Mouse (Mus musculus): ENCODE results near the gene Mlst8. TPM values are rescaled to one million over a fixed set of nuclear protein-coding genes. Genes with fewer than 3 reads are reported as not detected.
"Not testable (repeated sequence)": the region's sequence is repeated elsewhere in the genome, so short reads cannot be mapped to it uniquely, and the experiment has no call there.

Mlst8 gene
- total RNA-seq, 1 experiment from 2014 or later = 9.2 TPM

DNA sequence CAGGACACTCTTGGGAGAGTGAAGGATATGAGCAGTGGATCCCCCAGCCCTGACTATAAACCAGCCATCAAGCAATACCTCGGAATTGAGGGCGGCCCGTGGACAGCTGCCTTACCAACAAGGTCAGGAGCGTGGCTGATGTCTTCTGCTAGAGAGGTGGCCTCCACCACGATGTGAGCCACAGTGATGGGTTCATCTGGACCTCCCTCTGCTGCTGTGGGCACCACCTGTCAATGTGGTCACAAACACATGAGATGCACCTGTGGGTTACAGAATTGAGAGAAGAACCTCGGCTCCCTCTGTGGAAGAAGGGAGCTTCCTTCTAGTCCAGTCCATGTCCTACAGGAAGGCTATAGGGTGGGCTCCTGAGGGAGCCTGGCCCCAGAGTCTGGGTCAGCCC is 29.4 kb downstream of the Mlst8 start:
- no peak for ATAC-seq (replicated peaks in 1 of 2; ENCODE audit: insufficient read depth in 1 of 2, low FRiP score in 2 of 2, low TSS enrichment in 1 of 2, low read depth in 1 of 2, poor library complexity in 2 of 2, severe bottlenecking in 2 of 2)

DNA sequence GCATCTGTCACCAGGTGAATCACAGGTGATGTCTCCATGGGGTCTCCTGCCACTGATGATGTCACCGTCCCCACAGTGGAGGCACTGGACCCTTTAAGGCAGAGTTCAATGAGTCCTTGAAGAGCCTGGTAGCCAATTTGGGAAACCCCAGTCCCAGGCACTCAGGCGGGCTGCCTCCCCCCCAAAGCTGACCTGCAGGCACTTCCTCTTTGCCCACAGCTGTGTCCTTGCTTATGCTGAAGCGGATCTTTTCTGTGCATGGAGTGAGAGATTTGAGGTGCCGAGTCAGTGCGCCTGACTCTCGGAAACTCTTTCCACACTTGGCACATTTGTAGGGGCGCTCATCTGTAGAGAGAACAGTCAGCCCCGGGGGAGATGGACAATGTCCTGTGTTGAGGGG is 32.3 kb downstream of the Mlst8 start:
- ATAC-seq (replicated peaks in 1 of 2; ENCODE audit: insufficient read depth in 1 of 2, low FRiP score in 2 of 2, low TSS enrichment in 1 of 2, low read depth in 1 of 2, poor library complexity in 2 of 2, severe bottlenecking in 2 of 2) = peak; percentile 25 to 43

DNA sequence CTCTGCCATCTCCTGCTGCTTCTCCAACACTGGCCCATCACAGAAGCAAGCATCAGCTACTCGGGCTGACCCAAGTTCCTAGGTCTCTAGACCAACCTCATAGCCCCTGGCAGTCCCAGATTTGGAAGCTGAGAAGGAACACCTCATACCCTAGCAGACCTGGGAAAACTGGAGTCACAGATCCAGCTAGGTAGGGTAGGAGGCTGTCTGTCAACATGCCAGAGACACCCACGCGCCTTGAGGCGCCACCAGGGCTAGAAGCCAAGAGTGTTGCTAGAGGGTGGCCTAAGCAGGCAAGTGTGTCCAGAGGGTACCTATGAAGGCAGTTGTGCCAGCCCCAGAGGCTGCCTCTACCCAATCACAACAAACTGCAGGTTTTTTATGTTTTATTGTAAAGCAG is 35.5 kb downstream of the Mlst8 start:
- no peak for ATAC-seq (replicated peaks in 1 of 2; ENCODE audit: insufficient read depth in 1 of 2, low FRiP score in 2 of 2, low TSS enrichment in 1 of 2, low read depth in 1 of 2, poor library complexity in 2 of 2, severe bottlenecking in 2 of 2)

DNA sequence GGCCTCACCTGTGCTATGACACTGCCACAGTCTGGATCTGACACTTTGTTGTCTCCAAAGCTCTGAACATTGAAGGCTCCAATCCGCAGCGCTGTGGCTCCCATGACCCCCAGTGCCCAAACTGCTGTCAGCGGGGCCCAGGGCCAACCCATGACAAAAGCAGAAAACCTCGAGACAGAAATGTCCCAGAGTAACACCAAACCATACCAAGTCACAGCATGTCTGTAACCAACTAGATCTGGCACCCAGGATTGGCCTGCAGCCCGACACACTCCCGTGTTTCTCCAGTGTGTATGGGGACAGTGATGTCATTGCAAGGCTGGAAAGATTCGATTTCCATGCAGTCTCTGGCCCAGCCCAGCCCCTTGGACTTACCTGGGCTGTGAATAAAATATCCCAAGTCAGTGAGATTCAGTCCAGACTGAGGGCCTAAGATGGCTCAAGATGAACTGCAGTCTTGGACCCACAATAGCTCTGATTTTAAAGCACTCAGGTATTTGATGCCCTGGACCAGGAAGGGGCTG is 36.2 kb downstream of the Mlst8 start, which contains the start of gene Dnase1l2:
Gene Dnase1l2, minus strand, starts transcription at position 474 of the 524 bp plus-strand sequence.
- no peak for ATAC-seq (replicated peaks in 1 of 2; ENCODE audit: insufficient read depth in 1 of 2, low FRiP score in 2 of 2, low TSS enrichment in 1 of 2, low read depth in 1 of 2, poor library complexity in 2 of 2, severe bottlenecking in 2 of 2)

DNA sequence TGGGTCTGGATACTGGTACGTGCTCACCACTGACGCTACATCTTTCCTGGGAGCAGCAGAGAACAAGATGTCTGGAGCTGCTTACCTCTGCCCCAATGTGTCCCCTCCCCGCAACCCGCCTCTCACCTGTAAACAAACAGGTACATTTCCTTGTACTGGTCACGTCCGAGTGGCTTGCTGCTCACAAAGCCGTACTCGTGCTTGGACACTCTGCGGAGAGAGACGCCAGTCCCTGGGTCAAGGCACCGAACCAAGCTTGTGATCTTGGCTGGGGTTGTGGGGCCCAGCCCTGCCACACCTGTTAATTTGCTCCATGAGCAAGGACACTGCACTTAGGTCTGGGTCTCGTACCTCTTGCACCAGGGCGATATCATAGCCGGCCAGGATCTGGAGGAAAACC is 36.8 kb downstream of the Mlst8 start:
- ATAC-seq (replicated peaks in 1 of 2; ENCODE audit: insufficient read depth in 1 of 2, low FRiP score in 2 of 2, low TSS enrichment in 1 of 2, low read depth in 1 of 2, poor library complexity in 2 of 2, severe bottlenecking in 2 of 2) = no peak

DNA sequence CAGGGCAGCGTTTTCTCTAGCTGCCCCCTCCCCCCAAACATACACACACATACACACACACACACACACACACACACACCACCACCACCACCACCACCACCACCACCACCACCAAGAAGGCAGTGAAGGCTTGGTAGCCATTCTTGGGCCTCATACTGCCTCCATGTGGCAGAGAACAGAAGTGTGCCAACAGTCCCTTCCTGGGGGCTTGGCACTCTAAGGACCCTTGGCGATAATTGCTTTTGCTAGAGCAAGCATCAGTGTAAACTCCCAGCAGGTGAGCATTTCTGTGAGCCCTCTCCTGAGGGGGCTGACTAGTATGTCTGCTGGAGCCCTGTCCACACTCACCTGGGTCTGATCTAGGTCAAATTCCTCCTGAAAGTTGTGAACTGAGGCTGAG is 37.7 kb downstream of the Mlst8 start:
- no peak for ATAC-seq (replicated peaks in 1 of 2; ENCODE audit: insufficient read depth in 1 of 2, low FRiP score in 2 of 2, low TSS enrichment in 1 of 2, low read depth in 1 of 2, poor library complexity in 2 of 2, severe bottlenecking in 2 of 2)

DNA sequence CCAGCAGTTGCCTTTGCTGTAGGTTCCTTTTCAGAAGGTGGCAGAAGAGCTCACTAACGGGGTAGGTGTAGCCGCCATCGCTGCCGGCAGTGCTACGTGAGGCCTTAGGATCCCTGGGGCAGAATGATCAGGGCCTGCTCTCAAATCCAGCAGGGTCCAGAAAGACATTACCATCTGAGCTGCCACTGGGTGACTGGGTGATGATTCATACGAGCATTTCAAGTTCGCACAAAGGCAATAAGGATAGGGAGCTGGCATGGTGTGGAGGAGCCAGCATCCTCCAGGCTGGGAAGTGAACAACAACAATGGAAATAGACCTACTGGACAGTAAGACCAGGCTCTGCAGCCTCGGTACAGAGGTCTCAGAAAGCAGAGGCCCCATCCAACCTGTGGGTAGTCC is 38.5 kb downstream of the Mlst8 start:
- ATAC-seq (replicated peaks in 1 of 2; ENCODE audit: insufficient read depth in 1 of 2, low FRiP score in 2 of 2, low TSS enrichment in 1 of 2, low read depth in 1 of 2, poor library complexity in 2 of 2, severe bottlenecking in 2 of 2) = no peak

DNA sequence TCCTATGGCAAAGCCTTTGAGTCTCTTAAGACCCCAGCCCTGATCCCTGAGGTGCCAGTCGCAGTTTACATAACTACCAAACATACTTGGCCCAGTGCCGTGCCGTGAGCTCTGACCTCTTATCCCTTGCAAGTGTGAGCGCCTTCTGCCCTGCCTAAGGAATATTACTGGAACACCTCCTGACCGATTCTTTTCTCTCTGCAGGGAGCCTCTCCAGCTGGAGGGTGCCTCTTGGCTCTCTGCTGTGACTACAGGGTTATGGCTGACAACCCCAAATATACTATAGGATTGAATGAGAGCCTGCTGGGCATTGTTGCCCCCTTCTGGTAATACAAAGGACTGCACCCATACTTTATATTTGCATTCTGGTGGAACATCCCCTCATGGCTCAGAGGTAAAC is 41.9 kb downstream of the Mlst8 start:
- peak; percentile 72 to 78 for ATAC-seq (replicated peaks in 1 of 2; ENCODE audit: insufficient read depth in 1 of 2, low FRiP score in 2 of 2, low TSS enrichment in 1 of 2, low read depth in 1 of 2, poor library complexity in 2 of 2, severe bottlenecking in 2 of 2)

DNA sequence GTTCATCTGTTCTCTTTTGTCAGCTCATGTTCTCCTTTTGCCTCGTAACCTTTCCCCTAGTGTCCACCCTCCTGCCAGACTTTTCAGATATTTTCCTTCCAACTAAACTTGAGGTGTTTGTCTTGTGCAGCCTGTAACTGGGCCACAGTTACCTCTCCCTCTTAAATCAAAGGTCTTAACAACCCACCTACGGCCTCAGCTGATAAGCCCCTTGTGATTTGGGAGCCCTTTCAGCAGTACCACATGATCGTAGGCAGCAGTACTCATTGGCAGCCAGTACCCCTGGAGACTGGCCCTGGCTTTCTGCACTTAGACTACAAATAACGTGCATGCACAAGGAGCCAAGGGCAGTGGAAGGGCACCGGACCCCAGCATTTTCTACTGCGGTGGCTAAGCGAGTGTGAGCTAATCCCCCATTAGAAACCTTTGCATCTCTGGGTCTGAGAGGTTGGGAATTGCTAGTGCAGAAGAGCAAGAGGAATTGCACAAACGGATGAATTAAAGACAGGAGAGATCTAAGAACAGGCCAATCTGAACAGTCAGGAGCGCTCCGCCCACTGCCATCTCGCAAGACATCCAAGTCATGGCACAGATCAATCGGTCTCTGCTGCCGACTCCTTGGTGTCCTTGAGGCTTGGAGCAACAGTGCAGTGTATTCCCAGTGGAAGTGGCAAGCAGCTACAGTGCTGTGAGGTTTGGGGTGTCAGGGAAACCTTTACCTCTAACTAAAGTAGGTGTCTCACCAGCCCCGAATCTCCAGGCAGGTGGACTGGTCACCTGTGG is 49.5 kb downstream of the Mlst8 start:
- ATAC-seq (replicated peaks in 1 of 2; ENCODE audit: insufficient read depth in 1 of 2, low FRiP score in 2 of 2, low TSS enrichment in 1 of 2, low read depth in 1 of 2, poor library complexity in 2 of 2, severe bottlenecking in 2 of 2) = no peak

DNA sequence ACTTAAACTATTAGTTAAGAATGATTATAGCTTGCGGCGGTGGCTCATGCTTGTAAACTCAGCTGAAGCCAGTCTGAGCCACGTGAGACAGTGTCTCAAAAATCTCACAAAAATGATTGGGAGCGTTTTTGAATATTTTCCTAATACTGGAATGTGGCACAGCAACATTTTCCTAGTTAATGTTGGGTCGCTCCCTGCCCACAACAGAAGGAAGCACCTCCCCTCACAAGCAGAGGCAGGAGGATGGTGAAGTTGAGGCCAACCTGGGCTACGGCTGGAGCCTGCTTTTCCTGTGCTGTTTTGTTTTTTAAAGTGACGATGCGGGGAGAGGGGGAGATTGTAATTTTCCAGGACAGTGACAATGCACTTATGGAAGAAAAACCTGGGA is 51.7 kb downstream of the Mlst8 start:
- no peak for ATAC-seq (replicated peaks in 1 of 2; ENCODE audit: insufficient read depth in 1 of 2, low FRiP score in 2 of 2, low TSS enrichment in 1 of 2, low read depth in 1 of 2, poor library complexity in 2 of 2, severe bottlenecking in 2 of 2)

DNA sequence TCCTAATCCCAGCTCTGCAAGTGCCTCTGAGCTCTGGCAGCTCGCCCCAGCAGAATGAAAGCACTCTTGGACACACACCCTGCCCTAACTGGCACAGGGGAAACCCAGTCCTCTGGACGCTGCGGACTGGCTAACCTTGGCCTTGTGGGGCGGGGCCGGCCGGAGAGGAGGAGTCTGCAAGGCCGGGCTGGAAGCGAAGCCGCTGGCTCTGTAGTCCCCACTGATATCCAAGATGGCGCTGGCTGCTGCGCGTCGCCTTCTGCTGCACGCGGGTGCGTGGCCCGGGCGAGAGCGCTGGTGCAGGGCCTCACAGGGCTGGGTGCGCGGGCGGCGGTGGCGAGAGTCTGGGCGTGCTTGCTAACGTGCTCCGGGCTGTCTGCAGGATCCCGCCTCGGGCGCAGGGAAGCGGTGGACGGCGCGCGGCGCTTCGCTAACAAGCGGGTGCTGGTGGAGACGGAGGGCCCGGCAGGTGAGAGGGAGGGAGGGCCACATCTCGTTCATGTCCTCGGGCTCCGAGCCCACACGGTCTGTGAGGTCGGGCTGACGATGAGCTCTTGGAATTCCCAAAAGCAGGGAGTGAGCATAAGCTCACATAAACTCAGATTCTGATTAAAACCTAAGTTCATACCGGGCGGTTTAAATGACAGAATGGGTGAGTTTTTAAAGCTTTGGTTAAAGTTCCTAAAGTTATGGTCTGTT is 52.3 kb downstream of the Mlst8 start, which contains the start of gene Eci1:
Gene Eci1, plus strand, starts transcription at position 171 of the 699 bp plus-strand sequence.
- ATAC-seq (replicated peaks in 1 of 2; ENCODE audit: insufficient read depth in 1 of 2, low FRiP score in 2 of 2, low TSS enrichment in 1 of 2, low read depth in 1 of 2, poor library complexity in 2 of 2, severe bottlenecking in 2 of 2) = peak; percentile 98

DNA sequence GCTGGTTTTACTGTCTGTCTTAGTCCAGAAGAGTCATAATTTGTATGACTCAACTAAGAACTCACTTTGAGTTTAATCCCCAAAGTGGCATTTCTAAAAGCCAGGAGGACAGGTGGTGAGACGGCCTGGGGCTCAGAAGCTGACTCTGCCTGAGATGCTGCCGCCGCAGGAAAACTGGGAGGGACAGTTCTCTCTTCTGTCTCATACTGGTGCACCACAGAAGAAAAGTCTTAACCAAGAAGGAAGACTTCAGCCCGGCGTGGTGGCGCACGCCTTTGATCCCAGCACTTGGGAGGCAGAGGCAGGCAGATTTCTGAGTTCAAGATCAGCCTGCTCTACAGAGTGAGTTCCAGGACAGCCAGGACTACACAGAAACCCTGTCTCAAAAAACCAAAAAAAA is 53.0 kb downstream of the Mlst8 start:
- no peak for ATAC-seq (replicated peaks in 1 of 2; ENCODE audit: insufficient read depth in 1 of 2, low FRiP score in 2 of 2, low TSS enrichment in 1 of 2, low read depth in 1 of 2, poor library complexity in 2 of 2, severe bottlenecking in 2 of 2)

DNA sequence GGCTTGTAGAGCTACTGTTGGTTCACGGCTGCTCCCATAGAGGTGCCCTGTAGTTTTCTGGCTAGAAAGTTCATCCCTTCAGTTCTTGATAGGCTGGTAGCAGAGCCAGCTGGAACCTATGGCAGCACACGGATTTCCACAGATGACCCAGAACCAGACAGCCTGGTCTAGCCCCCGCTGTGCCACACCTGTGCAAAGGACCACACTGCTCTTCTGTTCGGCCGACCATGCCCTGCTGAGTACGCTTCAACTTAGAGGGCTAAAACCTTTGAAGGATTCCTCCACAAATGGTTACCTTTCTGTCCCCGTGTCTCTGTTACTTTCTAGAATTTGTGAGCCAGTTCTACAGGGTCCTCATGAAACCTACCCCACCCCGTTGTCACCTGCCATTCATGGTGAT is 53.6 kb downstream of the Mlst8 start:
- not testable (repeated sequence) for ATAC-seq (replicated peaks in 1 of 2; ENCODE audit: insufficient read depth in 1 of 2, low FRiP score in 2 of 2, low TSS enrichment in 1 of 2, low read depth in 1 of 2, poor library complexity in 2 of 2, severe bottlenecking in 2 of 2)

DNA sequence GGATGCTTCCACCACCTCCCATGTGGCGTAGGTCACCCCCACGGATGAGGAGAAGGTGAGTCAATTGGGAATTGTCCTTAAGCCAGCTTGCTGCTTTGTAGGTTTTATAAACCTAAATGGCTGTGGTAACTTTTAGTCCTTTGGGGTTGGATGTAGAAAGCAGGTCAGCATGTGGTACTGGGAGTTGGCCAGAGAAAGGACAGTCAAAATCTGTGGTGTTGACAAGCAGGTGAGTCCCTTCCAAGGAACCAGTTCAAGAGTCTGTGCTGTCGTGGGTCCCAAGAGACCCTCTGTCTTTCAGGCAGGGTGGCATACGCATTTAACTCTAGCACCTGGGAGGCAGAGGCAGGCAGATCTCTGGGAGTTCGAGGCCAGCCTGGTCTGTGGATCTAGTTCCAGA is 54.4 kb downstream of the Mlst8 start:
- no peak for ATAC-seq (replicated peaks in 1 of 2; ENCODE audit: insufficient read depth in 1 of 2, low FRiP score in 2 of 2, low TSS enrichment in 1 of 2, low read depth in 1 of 2, poor library complexity in 2 of 2, severe bottlenecking in 2 of 2)

Other genes with a start within 250 kb of the Mlst8 start
- 18.1 and 21.1 TPM in 2 replicates for gene Ccnf, start 227.6 kb downstream of the Mlst8 start, total RNA-seq (2017)
- gene Abca17, start 128.0 kb downstream of the Mlst8 start, total RNA-seq (2017) = 0.25 TPM in 1 of 2 replicates, not detected in the other
- 12.8 and 14.2 TPM in 2 replicates for gene Abca3, start 127.1 kb downstream of the Mlst8 start, total RNA-seq (2017)
- gene Rnps1, start 64.5 kb downstream of the Mlst8 start, total RNA-seq (2017) = 160 and 256 TPM in 2 replicates
- gene Eci1, start 52.4 kb downstream of the Mlst8 start, total RNA-seq (2017) = 21.2 and 30.8 TPM in 2 replicates
- gene Dnase1l2, start 36.0 kb downstream of the Mlst8 start, total RNA-seq (2017) = 2.7 TPM in 1 of 2 replicates, not detected in the other
- 12.1 and 22.6 TPM in 2 replicates for gene E4f1, start 8.8 kb downstream of the Mlst8 start, total RNA-seq (2017)
- gene Pgp, start 8.7 kb downstream of the Mlst8 start, total RNA-seq (2017) = 12.9 and 13.3 TPM in 2 replicates
- 1.2 TPM in 1 of 2 replicates, not detected in the other for gene Bricd5, start 5.2 kb downstream of the Mlst8 start, total RNA-seq (2017)
- gene Caskin1, start 9.5 kb upstream of the Mlst8 start, total RNA-seq (2017) = not detected in 2 replicates
- gene Traf7, start 48.9 kb upstream of the Mlst8 start, total RNA-seq (2017) = 72.9 and 85.6 TPM in 2 replicates
- 1.4 TPM in 1 of 2 replicates, not detected in the other for gene Rab26, start 55.1 kb upstream of the Mlst8 start, total RNA-seq (2017)
- 13.3 and 17.9 TPM in 2 replicates for gene Pkd1, start 70.8 kb upstream of the Mlst8 start, total RNA-seq (2017)
- 25.1 and 59.3 TPM in 2 replicates for gene Tsc2, start 153.6 kb upstream of the Mlst8 start, total RNA-seq (2017)
- gene Nthl1, start 153.6 kb upstream of the Mlst8 start, total RNA-seq (2017) = 11.1 and 14.5 TPM in 2 replicates
- gene Slc9a3r2, start 171.2 kb upstream of the Mlst8 start, total RNA-seq (2017) = 2.2 and 4.7 TPM in 2 replicates
- gene Npw, start 179.4 kb upstream of the Mlst8 start, total RNA-seq (2017) = not detected in 2 replicates
- 19.7 and 22.8 TPM in 2 replicates for gene Zfp598, start 190.6 kb upstream of the Mlst8 start, total RNA-seq (2017)
- gene Syngr3, start 210.9 kb upstream of the Mlst8 start, total RNA-seq (2017) = 0.25 TPM in 1 of 2 replicates, not detected in the other
- gene Gfer, start 217.1 kb upstream of the Mlst8 start, total RNA-seq (2017) = 29.3 and 45.5 TPM in 2 replicates
- 1.2 and 2.8 TPM in 2 replicates for gene Noxo1, start 217.2 kb upstream of the Mlst8 start, total RNA-seq (2017)
- 24.0 and 29.7 TPM in 2 replicates for gene Tbl3, start 228.6 kb upstream of the Mlst8 start, total RNA-seq (2017)
- gene Rnf151, start 239.0 kb upstream of the Mlst8 start, total RNA-seq (2017) = not detected in 2 replicates
- 1,140 and 1,689 TPM in 2 replicates for gene Rps2, start 239.0 kb upstream of the Mlst8 start, total RNA-seq (2017)
- 164 and 207 TPM in 2 replicates for gene Ndufb10, start 245.4 kb upstream of the Mlst8 start, total RNA-seq (2017)
- not detected in 2 replicates for gene Rpl3l, start 248.7 kb upstream of the Mlst8 start, total RNA-seq (2017)